Mouse (Mus musculus) lung, postnatal 10 days (tissue): Measurements from ENCODE around the gene Arhgap25.

ENCODE experiments used
- DNase-seq: peaks from one replicate; pipeline ENCODE4 v3.0.0; 2021

The Arhgap25 gene

GRCm38 (mm10) chr6:87443253-87443652 is 89.8 kb downstream of the Arhgap25 start:
- no peak for DNase-seq

- DNase-seq = no peak
Measured at GRCm38 (mm10) chr6:87436745-87437144, 96.3 kb downstream of the Arhgap25 start.

GRCm38 (mm10) chr6:87435791-87436190 is 97.3 kb downstream of the Arhgap25 start:
- DNase-seq = no peak

GRCm38 (mm10) chr6:87428487-87429044 is 104.5 kb downstream of the Arhgap25 start, which contains the start of gene Bmp10:
Gene Bmp10, plus strand, starts transcription at chr6:87428994.
- no peak for DNase-seq

- no peak for DNase-seq
Measured at GRCm38 (mm10) chr6:87427616-87428015, 105.4 kb downstream of the Arhgap25 start.

GRCm38 (mm10) chr6:87426954-87427353 is 106.1 kb downstream of the Arhgap25 start:
- DNase-seq = no peak

GRCm38 (mm10) chr6:87424037-87424816 is 108.8 kb downstream of the Arhgap25 start:
- peak; percentile 55 for DNase-seq

GRCm38 (mm10) chr6:87422304-87422703 is 110.8 kb downstream of the Arhgap25 start:
- no peak for DNase-seq

GRCm38 (mm10) chr6:87412011-87412410 is 121.0 kb downstream of the Arhgap25 start:
- DNase-seq = no peak
